Mouse (Mus musculus) thymus, adult 2 months (tissue): ENCODE measurements at regions not wholly inside any gene's neighbourhood (a gene's known extent, or its start where the extent isn't known, plus 50 kb on each side); places are given as distances from the start of the nearest gene placed in this dataset.

Experiments
- DNase-seq: peaks from one replicate; pipeline ENCODE4 v3.0.0; 2021
- H3K27ac ChIP-seq: fragments of 200-500 bp; 2 replicates; pipeline ENCODE4 v1.5.1; 2012; ENCODE audit warnings: low read length, control low read depth; ENCODE audit not compliant: control insufficient read depth, insufficient read depth
- H3K27me3 ChIP-seq: fragments of 200-500 bp; 2 replicates; pipeline ENCODE4 v1.6.1; 2012; ENCODE audit warnings: mild to moderate bottlenecking, low read length, moderate library complexity, mixed read lengths; ENCODE audit not compliant: control insufficient read depth, insufficient read depth
- H3K36me3 ChIP-seq: fragments of 200-500 bp; 2 replicates; pipeline ENCODE4 v1.6.1; 2012; ENCODE audit warnings: mild to moderate bottlenecking, low read length, moderate library complexity; ENCODE audit not compliant: control insufficient read depth, insufficient read depth
- H3K4me1 ChIP-seq: fragments of 200-500 bp; replicated peaks from 2 replicates; pipeline ENCODE4 v1.6.1; 2012; ENCODE audit warnings: low read length; ENCODE audit not compliant: control insufficient read depth, insufficient read depth
- H3K4me3 ChIP-seq: fragments of 200-500 bp; 2 replicates; pipeline ENCODE4 v1.5.1; 2012; ENCODE audit warnings: mild to moderate bottlenecking, low read length, control low read depth, moderate library complexity; ENCODE audit not compliant: control insufficient read depth, insufficient read depth
- CTCF ChIP-seq: fragments of 200-500 bp; IDR thresholded peaks from 2 replicates; pipeline ENCODE4 v1.5.1; 2012; ENCODE audit warnings: mild to moderate bottlenecking, control low read depth, low read length, moderate library complexity, borderline replicate concordance; ENCODE audit not compliant: control insufficient read depth, poor library complexity, insufficient read depth; ENCODE audit errors: extremely low read depth
- POLR2A ChIP-seq: fragments of 200-500 bp; IDR thresholded peaks from 2 replicates; pipeline ENCODE4 v1.6.1; 2012; ENCODE audit warnings: mild to moderate bottlenecking, low read length, control low read depth, moderate library complexity; ENCODE audit not compliant: control insufficient read depth, poor library complexity, insufficient read depth; ENCODE audit errors: extremely low read depth
- WGBS: fragments of 180-500 bp; shearing (Covaris S2); methylation state at CpG from one replicate; pipeline ENCODE4 v1.1.7; 2018; 5-methylcytosine and 5-hydroxymethylcytosine counted together

- Histone ChIP-seq H3K27me3 (no peaks in the 10 kb centered on the region), H3K4me1 (no peaks in the 10 kb centered on the region), H3K36me3 (no peaks in the 10 kb centered on the region), H3K27ac (no peak overlapping the region), H3K4me3 (no peak overlapping the region)
- 92% methylated on average over 8 of the region's 8 CpGs for WGBS
- TF ChIP-seq POLR2A (no peak), CTCF (no peak)
- DNase-seq, result no peak
Observed at GRCm38 (mm10) chr2:61182424-61182979, 219.5 kb upstream of the Rbms1 start.

GRCm38 (mm10) chr2:61177801-61178200, 214.8 kb upstream of the Rbms1 start:
- TF ChIP-seq CTCF (no peak), POLR2A (no peak)
- Histone ChIP-seq H3K4me1 (no peaks in the 10 kb centered on the region), H3K27ac (no peak overlapping the region), H3K36me3 (no peaks in the 10 kb centered on the region), H3K27me3 (no peaks in the 10 kb centered on the region), H3K4me3 (no peak overlapping the region)
- DNase-seq, result no peak
- WGBS, result 84% methylated on average over 2 of the region's 2 CpGs

GRCm38 (mm10) chr2:61176807-61177206, 213.8 kb upstream of the Rbms1 start:
- Histone ChIP-seq H3K36me3 (no peaks in the 10 kb centered on the region), H3K4me1 (no peaks in the 10 kb centered on the region), H3K27me3 (no peaks in the 10 kb centered on the region), H3K4me3 (no peak overlapping the region), H3K27ac (no peak overlapping the region)
- no peak for TF ChIP-seq CTCF
- TF ChIP-seq POLR2A, result no peak
- no peak for DNase-seq
- WGBS, result 79% methylated on average over 2 of the region's 2 CpGs

DNA sequence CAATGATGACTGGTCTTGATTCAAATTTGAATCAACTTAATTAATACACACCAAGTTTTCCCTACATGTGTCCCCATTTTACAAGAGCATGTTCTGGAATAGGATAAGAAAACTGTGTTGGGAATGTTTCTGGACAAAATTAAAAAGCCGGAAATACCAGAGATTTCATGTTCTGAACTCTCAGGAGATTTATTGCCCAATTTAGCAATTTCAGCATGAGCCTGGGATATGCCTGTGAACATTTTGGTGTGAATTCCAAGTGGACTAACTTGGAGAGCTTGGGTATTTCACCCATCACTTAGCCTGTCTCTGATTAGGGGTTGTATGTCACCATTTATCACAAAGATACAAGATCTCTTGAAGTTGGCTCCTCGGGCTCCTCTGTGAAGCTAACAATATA, 210.6 kb upstream of the Rbms1 start:
- Histone ChIP-seq H3K27ac (no peak overlapping the region), H3K36me3 (no peaks in the 10 kb centered on the region), H3K27me3 (no peaks in the 10 kb centered on the region), H3K4me1 (no peaks in the 10 kb centered on the region; the same call in 1 of the 2 replicates), H3K4me3 (no peak overlapping the region)
- DNase-seq, result no peak
- 87% methylated on average over 2 of the region's 2 CpGs for WGBS
- no peak for TF ChIP-seq POLR2A
- TF ChIP-seq CTCF, result no peak

GRCm38 (mm10) chr2:61161336-61161735, 198.3 kb upstream of the Rbms1 start:
- H3K27ac ChIP-seq, result no peak overlapping the region
- TF ChIP-seq POLR2A (no peak), CTCF (no peak)
- no peaks in the 10 kb centered on the region for H3K36me3 ChIP-seq
- WGBS, result 93% methylated on average over 1 of the region's 1 CpGs
- no peaks in the 10 kb centered on the region for H3K4me1 ChIP-seq
- H3K27me3 ChIP-seq, result no peaks in the 10 kb centered on the region
- no peak overlapping the region for H3K4me3 ChIP-seq
- no peak for DNase-seq

DNA sequence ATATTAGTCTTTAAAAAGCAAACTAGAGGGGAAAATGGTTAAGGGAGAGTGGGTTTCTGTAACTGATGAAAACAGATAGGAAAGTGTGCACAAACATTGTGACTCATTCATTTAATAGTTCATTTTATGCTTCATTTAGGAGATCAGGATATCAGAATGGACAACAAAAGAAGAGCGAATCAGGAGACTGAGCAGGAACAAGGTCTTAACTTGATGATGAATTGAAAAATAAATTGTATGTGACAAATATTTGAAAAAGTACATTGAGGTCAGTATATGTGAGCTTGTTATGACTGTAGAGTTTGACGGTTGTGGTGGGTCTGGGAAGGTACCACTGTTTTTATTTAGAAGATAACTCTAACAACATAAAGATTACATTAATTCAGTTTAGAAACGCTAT, 196.8 kb upstream of the Rbms1 start:
- Histone ChIP-seq H3K4me3 (no peak overlapping the region), H3K36me3 (no peaks in the 10 kb centered on the region), H3K4me1 (no peaks in the 10 kb centered on the region), H3K27me3 (no peaks in the 10 kb centered on the region), H3K27ac (no peak overlapping the region)
- WGBS, result 98% methylated on average over 3 of the region's 3 CpGs
- DNase-seq, result no peak
- no peak for TF ChIP-seq POLR2A
- TF ChIP-seq CTCF, result no peak

DNA sequence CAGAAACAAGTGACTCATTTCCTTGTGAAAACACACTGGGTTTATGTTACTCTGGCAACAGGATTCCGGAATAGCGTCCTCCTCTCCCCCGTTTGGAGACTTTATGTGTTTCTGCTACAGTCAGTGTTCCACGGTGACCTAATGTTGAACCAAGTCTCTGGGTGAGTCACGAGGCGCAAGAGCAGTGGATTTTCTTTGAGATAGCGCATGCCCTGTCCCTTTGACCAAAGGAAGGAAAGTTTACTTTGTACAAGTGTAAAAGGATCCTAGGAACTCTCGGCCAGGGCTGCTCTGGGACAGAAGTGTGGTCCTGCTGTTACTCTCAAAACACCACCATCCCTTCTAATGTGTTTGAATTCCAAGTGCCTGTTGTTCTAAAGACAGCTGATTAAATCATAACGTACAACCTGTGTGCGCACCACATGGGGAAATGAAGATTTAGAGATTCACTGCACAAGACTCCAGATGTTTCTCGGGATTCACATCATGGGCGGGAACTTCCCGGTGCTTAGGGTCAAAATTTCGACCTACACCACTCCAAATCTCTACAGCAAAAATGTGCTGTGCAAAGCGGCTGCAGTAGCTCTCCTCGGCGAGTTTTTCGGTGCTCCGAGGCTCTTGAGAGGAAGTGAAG, 176.1 kb upstream of the Rbms1 start:
- H3K27me3 ChIP-seq, result no peaks in the 10 kb centered on the region
- H3K4me1 ChIP-seq, result no peaks in the 10 kb centered on the region; the same call in 1 of the 2 replicates
- no peaks in the 10 kb centered on the region for H3K36me3 ChIP-seq
- no peak overlapping the region for H3K4me3 ChIP-seq
- no peak overlapping the region for H3K27ac ChIP-seq
- TF ChIP-seq POLR2A, result no peak
- no peak for TF ChIP-seq CTCF
- WGBS, result 37% methylated on average over 19 of the region's 19 CpGs
- DNase-seq, result no peak
